Mouse (Mus musculus) megakaryocyte, adult 5-6 weeks (primary cell): ENCODE data around the gene Gna13. TPM values are rescaled to one million over a fixed set of nuclear protein-coding genes. Genes with fewer than 3 reads are reported as not detected.

Experiments used
- ATAC-seq: 2 replicates; pipeline ENCODE4 v1.8.0; 2016; ENCODE audit warnings: mild to moderate bottlenecking, inconsistent platforms; ENCODE audit not compliant: poor library complexity, severe bottlenecking
- total RNA-seq, 2 experiments: library from RNA; stranded (forward) in 1 of 2; stranded (reverse) in 1 of 2; fragments of 153-499, 151-499 nt in 1 of 2; fragments of 221-1000, 200-1000 nt in 1 of 2; gene quantifications; 2 replicates each; pipeline versions ENCODE4 v1.2.3 to v1.2.4; 2015 to 2017

Gna13 gene
- total RNA-seq, 2 experiments from 2014 or later, result 54.2 to 59.5 TPM

DNA sequence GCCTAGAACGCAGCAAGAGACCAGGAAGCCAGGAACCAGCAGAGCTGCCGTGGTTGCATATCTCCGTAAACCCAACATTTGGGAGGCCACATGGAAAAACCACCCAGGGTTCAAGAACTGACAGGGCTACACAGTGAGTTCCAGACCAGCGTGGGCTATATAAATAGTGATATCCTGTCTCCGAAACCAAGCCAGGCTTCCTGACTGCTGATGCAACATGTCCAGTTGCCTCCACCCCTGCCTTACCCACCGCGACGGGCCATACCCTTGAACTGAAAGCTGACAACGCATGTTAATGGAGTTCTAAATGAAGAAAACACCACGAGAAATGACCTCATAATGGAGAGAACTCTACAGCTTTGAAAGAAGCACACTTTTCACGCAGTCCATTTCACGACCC is 14.2 kb upstream of the Gna13 start:
- peak; percentile 43 for ATAC-seq

- no peak for ATAC-seq
These were observed 12.8 kb upstream of the Gna13 start for GRCm38 (mm10) chr11:109349652-109350316.

GRCm38 (mm10) chr11:109350317-109350714 is 12.3 kb upstream of the Gna13 start:
- ATAC-seq, result no peak

DNA sequence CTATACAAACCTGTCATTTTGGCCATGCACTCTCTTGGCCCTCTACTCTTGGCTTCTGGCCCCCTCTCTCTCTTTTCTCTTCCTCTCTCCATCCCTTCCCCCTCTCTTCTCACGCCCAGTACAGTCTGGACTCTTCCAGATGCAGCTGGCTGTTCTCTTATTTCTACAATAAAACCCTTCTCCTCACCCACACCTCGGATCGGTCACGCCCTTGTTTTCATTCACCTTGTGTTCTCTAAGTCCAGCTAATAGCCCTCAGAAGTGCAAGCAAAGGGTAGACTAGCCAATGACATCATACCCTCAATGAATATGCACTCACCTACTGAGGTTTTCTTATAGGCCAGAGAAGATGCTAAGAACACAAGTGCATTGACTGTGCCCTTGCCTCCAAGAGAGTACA is 11.1 kb upstream of the Gna13 start:
- no peak for ATAC-seq

DNA sequence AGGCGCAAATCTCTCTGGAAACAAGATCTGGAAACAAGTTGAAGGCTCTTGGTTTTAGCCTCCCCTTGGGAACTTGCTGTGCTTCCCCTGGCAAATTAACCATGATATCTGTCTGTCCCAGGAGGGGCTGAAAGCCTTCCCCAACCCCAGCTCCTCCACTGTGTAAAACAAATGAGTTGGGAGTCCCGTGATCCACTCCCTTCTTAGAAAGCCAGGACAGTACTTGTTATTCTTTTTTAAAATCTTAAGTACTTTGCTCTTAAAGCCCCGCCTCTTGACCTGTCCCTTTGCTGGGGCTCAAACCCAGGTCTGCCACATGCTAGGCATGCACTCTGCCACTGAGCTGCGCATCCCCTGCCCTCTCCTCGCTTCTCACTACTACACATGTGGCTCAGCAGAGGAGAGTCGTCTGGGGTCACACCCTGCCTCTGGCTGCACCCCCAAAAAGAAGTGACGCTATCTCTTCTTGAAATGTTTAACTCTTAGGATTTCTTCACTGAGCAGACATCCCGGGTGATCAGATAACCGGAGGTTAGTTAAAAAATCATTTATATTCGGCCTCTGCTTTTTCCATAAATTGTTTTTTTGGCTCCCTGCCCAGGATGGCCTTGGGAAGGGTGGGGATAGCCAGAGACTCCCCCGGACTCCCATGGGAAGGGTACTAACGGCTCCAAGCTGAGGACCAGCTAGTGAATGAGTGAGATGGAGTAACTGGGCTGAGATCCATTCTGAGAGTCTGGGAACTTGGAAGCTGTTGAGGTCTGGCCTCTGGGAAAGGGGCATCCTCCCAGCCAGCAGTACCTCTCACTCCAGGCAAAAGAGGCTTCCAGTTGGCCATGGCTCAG is 9.0 kb upstream of the Gna13 start:
- no peak for ATAC-seq

GRCm38 (mm10) chr11:109354236-109354613 is 8.4 kb upstream of the Gna13 start:
- no peak for ATAC-seq

DNA sequence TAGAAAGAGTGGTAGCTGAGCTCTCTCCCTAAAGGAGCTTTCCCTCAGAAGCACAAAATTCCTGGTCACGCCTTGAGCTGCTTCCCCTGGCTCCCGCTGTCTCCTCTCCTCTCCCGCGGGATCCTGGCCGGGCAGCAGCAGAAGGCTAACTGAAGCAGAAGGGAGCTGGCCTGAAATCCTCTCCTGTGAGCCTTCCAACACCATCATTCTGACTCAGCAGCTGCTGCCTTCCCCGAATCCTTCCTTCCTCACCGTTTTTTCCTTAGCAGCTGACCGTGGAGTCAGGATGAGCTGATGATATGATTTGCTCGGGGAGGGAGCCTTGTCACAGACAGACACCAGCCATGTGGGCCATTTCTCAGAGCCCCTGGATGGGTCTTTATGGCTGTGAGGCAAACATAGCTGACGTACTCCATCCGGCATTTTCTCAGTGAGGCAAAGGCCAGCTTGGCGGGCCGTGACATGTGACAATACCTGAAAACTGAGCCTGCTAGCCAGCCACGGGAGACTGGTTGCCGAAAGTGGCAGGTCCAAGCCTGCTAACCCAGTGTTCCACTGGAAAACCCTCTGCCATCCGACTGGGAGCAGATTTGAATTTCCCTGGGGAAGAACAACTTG is 6.8 kb upstream of the Gna13 start:
- no peak for ATAC-seq

GRCm38 (mm10) chr11:109357171-109357570 is 5.5 kb upstream of the Gna13 start:
- ATAC-seq, result no peak

DNA sequence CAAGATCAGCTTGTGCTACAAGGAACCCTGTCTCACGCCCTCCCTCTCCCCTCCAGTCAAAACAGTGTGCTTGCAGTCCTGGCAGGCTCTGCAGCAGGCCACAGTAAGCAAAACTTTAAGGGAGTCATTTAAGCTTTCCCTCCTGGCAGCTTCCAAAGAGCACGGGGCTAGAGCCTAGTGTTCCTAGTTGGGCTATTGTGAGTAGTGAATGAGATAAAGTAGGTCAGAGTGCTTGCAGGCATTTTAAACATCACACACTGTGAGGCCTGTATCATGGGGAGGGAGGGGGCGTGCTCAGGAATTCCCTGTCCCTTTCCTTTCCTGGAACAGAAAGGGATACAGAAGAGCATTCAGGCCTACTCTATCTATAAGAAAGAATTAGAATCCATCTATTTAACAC is 4.1 kb upstream of the Gna13 start:
- ATAC-seq, result no peak

DNA sequence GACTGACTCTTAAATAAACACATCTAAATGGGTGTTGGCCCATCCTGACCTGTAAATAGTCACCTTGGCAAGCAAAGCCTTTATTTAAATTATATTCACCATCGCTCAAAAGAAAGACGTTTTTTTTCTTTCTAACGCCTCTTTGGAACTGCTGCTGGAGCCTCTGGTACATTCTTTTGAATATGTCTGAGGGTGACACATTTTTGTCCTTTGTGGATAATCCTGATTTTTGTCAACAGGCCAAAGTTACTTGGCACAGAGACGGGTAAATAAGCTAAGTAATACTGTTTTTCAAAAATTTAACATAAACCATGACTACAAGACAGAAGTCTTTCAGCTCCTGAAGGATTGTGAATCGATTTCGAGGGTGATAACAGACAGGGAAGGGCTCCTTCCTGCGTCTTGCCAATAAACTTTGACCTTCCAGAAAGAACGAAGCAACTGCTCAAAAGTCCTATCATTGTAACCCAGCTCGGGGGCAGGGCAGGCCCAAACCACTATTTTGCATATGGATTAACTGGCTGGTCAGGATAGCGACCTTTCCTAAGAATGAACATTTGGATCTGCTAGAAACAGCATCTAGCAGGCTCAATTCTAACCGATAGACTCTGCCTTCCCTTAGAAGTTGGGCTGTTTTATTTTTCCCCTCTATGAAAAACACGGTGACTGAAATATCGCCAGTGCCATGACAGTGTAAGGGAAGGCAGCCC is 3.4 kb upstream of the Gna13 start:
- ATAC-seq, result no peak

DNA sequence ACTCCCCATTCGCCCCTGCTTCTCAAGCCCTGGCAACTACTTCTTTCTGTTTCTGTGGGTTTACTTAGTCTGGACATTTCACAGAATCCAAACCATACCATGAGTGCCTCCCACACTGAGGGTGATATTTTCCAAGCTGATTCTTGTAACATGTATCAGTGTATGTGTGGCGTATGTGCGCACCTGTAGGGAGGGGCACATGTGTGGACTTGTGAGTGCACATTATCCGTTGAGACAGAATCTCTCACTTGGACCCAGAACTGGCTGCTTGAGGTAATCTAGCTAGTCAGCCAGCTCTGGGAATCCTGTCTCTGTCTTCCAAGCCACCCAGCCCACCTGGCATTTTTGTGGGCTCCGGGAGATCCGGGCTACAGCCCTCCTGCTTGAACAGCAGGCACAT is 2.5 kb upstream of the Gna13 start:
- ATAC-seq, result no peak

- ATAC-seq, result no peak
These were observed 2.0 kb upstream of the Gna13 start for GRCm38 (mm10) chr11:109360581-109361040.

GRCm38 (mm10) chr11:109361241-109361630 is 1.4 kb upstream of the Gna13 start:
- no peak for ATAC-seq

DNA sequence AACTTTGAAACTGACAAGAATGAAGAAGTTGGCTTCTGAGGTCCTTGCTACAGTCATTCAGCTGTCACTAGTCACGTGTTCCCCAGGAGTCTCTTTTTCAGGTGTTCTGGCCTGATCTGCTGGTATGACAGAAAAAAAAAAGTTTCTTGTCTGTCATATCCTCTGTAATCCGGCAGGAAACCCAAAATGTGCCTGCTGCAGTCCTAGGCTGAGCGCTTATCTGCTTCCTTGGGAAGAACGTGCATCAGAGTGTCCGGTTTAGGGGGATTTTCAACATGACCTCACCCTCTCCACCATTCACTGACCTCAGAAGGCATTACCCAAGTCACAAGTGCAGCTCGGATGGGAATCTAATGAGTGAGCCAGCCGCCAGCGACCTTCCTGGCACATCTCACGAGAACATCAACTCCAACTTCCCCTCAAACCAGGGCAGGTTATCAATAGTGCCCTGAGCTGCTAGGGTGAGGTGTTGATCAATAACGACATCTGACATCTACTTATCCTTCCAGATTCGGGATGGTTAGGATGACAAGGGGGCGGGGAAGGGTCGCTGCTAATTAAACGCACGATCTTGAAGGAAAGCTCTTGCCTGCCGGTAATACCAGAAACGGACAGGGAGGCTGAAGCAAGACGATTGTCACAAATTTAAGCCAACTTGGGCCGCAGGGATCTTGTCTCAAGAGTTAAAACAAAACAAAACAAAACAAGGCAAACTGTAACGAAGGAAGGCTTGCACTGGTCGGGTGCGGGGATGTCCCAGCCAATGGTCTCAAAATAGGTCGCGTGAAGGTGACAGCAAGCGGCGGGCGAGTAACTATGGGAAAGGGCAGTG is 784 bp upstream of the Gna13 start:
- ATAC-seq, result peak; percentile 31

DNA sequence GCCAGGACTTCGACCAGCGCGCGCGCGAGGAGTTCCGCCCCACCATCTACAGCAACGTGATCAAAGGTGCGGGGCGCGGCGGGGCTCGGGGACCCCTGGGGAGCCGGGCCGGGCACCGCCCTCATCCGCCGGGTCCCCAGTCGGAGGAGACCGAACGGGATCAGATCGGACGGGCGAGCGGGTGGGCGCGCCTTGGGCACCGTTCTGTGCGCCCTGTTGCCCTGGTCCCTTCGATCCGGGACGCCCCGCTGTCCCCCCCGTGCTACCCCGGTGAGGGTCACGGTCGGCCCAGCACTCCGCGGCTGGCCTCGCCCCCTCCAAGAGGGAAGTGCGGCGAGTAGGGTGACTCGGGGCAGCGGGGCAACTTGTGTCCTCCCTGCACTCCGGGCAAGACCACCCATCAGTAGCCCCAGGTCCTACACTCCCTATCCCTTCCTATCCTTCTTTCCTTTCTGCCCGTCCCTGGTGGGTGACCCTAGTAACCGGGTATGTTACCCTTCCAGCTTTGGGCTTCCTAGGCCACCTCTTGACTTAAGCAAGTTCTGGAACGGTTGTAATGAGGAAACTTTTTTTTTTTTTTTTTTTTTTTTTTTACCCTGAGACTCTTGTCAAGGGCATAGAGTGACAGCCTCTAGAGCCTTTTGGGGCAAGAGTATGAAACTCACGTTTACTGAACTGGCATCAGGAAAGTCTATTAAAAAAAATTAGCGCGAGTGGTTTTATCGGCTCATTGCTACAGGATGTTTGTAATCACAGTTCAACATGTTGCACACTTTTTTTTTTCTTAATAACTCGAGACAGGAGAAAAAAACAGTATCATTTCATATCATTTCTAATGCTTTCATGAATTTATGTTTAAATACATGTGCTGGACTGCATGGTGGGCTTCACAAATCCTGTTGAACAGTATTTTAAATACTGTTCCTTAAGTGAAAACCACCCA is 831 bp downstream of the Gna13 start:
- peak; percentile 38 for ATAC-seq

DNA sequence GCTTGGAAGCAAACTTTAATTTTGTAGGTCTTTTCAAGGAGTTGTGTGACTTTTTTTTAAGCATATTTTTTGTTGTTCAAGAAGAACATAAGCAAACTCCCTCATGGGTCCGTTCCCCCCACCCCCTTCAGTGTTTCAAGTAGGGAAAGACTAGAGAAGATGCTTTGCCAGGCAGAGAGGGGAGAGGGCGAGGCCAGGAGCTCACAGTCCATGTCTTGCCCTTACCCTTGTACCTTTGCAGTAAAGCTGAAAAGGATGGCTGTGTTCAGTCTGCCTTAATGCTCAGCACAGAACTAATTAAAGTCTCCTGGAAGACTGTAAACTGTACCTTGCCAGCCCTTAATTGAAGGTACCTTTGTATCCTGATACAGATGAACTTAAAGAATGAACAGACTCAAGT is 1.7 kb downstream of the Gna13 start:
- ATAC-seq, result no peak

- ATAC-seq, result no peak
These were observed 2.2 kb downstream of the Gna13 start for GRCm38 (mm10) chr11:109364881-109365280.

GRCm38 (mm10) chr11:109365818-109366217 is 3.2 kb downstream of the Gna13 start:
- no peak for ATAC-seq
